Mouse (Mus musculus) forebrain, embryonic 11.5 days (tissue): ENCODE measurements around the gene Abca6. TPM values are rescaled to one million over a fixed set of nuclear protein-coding genes. Genes with fewer than 3 reads are reported as not detected.
A peak's percentile ranks its signal among the peaks of the same experiment; 100 is the strongest.

Experiments
- ATAC-seq: fragments of 200-750 bp; cut with Nextera tagmentation; replicated peaks from 2 replicates; pipeline ENCODE4 v1.8.0; 2017; ENCODE audit warnings: moderate TSS enrichment; ENCODE audit not compliant: low FRiP score
- DNase-seq: peaks from one replicate; pipeline ENCODE4 v3.0.0-alpha.2; 2017; ENCODE audit warnings: low spot score
- H3K27ac ChIP-seq: fragments of 300-500 bp; sonication (generic); 2 replicates; pipeline ENCODE4 v1.5.1; 2014; ENCODE audit warnings: low read depth, low read length
- H3K27me3 ChIP-seq: fragments of 300-500 bp; sonication (generic); 2 replicates; pipeline ENCODE4 v1.6.1; 2014; ENCODE audit warnings: mild to moderate bottlenecking, low read length, mixed read lengths; ENCODE audit not compliant: control insufficient read depth, insufficient read depth
- H3K36me3 ChIP-seq: fragments of 300-500 bp; sonication (generic); 2 replicates; pipeline ENCODE4 v1.6.1; 2014; ENCODE audit warnings: mild to moderate bottlenecking, low read length, moderate library complexity, mixed read lengths; ENCODE audit not compliant: control insufficient read depth, insufficient read depth
- H3K4me1 ChIP-seq: fragments of 300-500 bp; sonication (generic); replicated peaks from 2 replicates; pipeline ENCODE4 v1.6.1; 2014; ENCODE audit warnings: low read length, mixed read lengths; ENCODE audit not compliant: control insufficient read depth, insufficient read depth
- H3K4me2 ChIP-seq: fragments of 300-500 bp; sonication (generic); 2 replicates; pipeline ENCODE4 v1.6.1; 2014; ENCODE audit warnings: low read depth, mild to moderate bottlenecking, low read length, moderate library complexity, mixed read lengths; ENCODE audit not compliant: severe bottlenecking
- H3K4me3 ChIP-seq: fragments of 300-500 bp; sonication (generic); 2 replicates; pipeline ENCODE4 v1.5.1; 2014; ENCODE audit warnings: low read depth, low read length
- H3K9ac ChIP-seq: fragments of 300-500 bp; sonication (generic); 2 replicates; pipeline ENCODE4 v1.6.1; 2014; ENCODE audit warnings: low read length
- H3K9me3 ChIP-seq: fragments of 300-500 bp; sonication (generic); 2 replicates; pipeline ENCODE4 v1.6.1; 2016; ENCODE audit warnings: low read length, mixed read lengths; ENCODE audit not compliant: control insufficient read depth
- WGBS: fragments of 180-500 bp; shearing (Covaris S2); extraction: QIAGEN DNeasy Blood & Tissue Kit; methylation state at CpG from one replicate; pipeline ENCODE4 v1.1.7; 2014; 5-methylcytosine and 5-hydroxymethylcytosine counted together
- polyA plus RNA-seq: library from polyadenylated mRNA; unstranded; fragments of >200 nt; fragmentation: Nextera tagmentation; extraction: Ambion mirVana; gene quantifications from 2 replicates; pipeline ENCODE4 v1.2.1, GENCODE M21; 2014

The Abca6 gene
- polyA plus RNA-seq, 1 experiment from 2014 or later, result 0.55 TPM

- Histone ChIP-seq H3K4me2 (no peak overlapping the region), H3K4me1 (no peaks in the 10 kb centered on the region), H3K36me3 (no peaks in the 10 kb centered on the region), H3K4me3 (no peak overlapping the region), H3K9ac (no peak overlapping the region), H3K27me3 (no peaks in the 10 kb centered on the region), H3K27ac (no peak overlapping the region), H3K9me3 (no peaks in the 10 kb centered on the region)
- ATAC-seq, result peak; percentile 70; the same call in 1 of the 2 replicates
- DNase-seq, result peak; percentile 70
- WGBS, result 5% methylated on average over 5 of the region's 5 CpGs
Measured at GRCm38 (mm10) chr11:110271745-110272144, 20.2 kb upstream of the Abca6 start.

- DNase-seq, result peak; percentile 93
Measured at GRCm38 (mm10) chr11:110268244-110268844, 16.8 kb upstream of the Abca6 start.

GRCm38 (mm10) chr11:110267232-110267631 is 15.7 kb upstream of the Abca6 start:
- H3K4me2 ChIP-seq, result no peak overlapping the region
- no peaks in the 10 kb centered on the region for H3K4me1 ChIP-seq
- no peaks in the 10 kb centered on the region for H3K27me3 ChIP-seq
- WGBS, result 96% methylated on average over 6 of the region's 6 CpGs
- H3K9ac ChIP-seq, result no peak overlapping the region
- DNase-seq, result no peak
- no peak for ATAC-seq
- H3K9me3 ChIP-seq, result no peaks in the 10 kb centered on the region
- H3K4me3 ChIP-seq, result no peak overlapping the region
- no peak overlapping the region for H3K27ac ChIP-seq
- no peaks in the 10 kb centered on the region for H3K36me3 ChIP-seq

More at GRCm38 (mm10) chr11:110268244-110268844, 16.8 kb upstream of the Abca6 start:
- Histone ChIP-seq H3K4me2 (no peak overlapping the region), H3K36me3 (no peaks in the 10 kb centered on the region), H3K4me1 (no peaks in the 10 kb centered on the region), H3K27me3 (no peaks in the 10 kb centered on the region), H3K4me3 (no peak overlapping the region), H3K9me3 (no peaks in the 10 kb centered on the region), H3K9ac (no peak overlapping the region), H3K27ac (no peak overlapping the region)
- ATAC-seq, result peak; percentile 83
- 47% methylated on average over 8 of the region's 8 CpGs for WGBS

GRCm38 (mm10) chr11:110266757-110267156 is 15.2 kb upstream of the Abca6 start:
- no peaks in the 10 kb centered on the region for H3K27me3 ChIP-seq
- H3K4me1 ChIP-seq, result no peaks in the 10 kb centered on the region
- DNase-seq (no peak), ATAC-seq (no peak)
- no peaks in the 10 kb centered on the region for H3K9me3 ChIP-seq
- no peak overlapping the region for H3K4me3 ChIP-seq
- no peak overlapping the region for H3K4me2 ChIP-seq
- no peak overlapping the region for H3K9ac ChIP-seq
- 90% methylated on average over 11 of the region's 11 CpGs for WGBS
- H3K36me3 ChIP-seq, result no peaks in the 10 kb centered on the region
- H3K27ac ChIP-seq, result no peak overlapping the region

GRCm38 (mm10) chr11:110261867-110262266 is 10.3 kb upstream of the Abca6 start:
- Histone ChIP-seq H3K36me3 (no peaks in the 10 kb centered on the region), H3K27me3 (no peaks in the 10 kb centered on the region), H3K4me2 (no peak overlapping the region), H3K27ac (no peak overlapping the region), H3K9ac (no peak overlapping the region), H3K9me3 (no peaks in the 10 kb centered on the region), H3K4me1 (no peaks in the 10 kb centered on the region), H3K4me3 (no peak overlapping the region)
- DNase-seq (no peak), ATAC-seq (no peak)
- 78% methylated on average over 3 of the region's 3 CpGs for WGBS

GRCm38 (mm10) chr11:110257911-110258310 is 6.3 kb upstream of the Abca6 start:
- Histone ChIP-seq H3K4me3 (no peak overlapping the region), H3K4me1 (no peaks in the 10 kb centered on the region), H3K27ac (no peak overlapping the region), H3K4me2 (no peak overlapping the region), H3K9ac (no peak overlapping the region), H3K36me3 (no peaks in the 10 kb centered on the region), H3K27me3 (no peaks in the 10 kb centered on the region), H3K9me3 (no peaks in the 10 kb centered on the region)
- no peak for ATAC-seq
- DNase-seq, result no peak
- WGBS, result 70% methylated on average over 4 of the region's 4 CpGs

- Histone ChIP-seq H3K27me3 (no peaks in the 10 kb centered on the region), H3K4me1 (no peaks in the 10 kb centered on the region), H3K36me3 (no peaks in the 10 kb centered on the region), H3K4me3 (no peak overlapping the region), H3K27ac (no peak overlapping the region), H3K9ac (no peak overlapping the region), H3K4me2 (no peak overlapping the region), H3K9me3 (no peaks in the 10 kb centered on the region)
- 95% methylated on average over 4 of the region's 4 CpGs for WGBS
- DNase-seq, result no peak
- ATAC-seq, result no peak
Measured at GRCm38 (mm10) chr11:110257061-110257460, 5.5 kb upstream of the Abca6 start.

GRCm38 (mm10) chr11:110252256-110252655 is 680 bp upstream of the Abca6 start:
- Histone ChIP-seq H3K4me3 (no peak overlapping the region), H3K36me3 (no peaks in the 10 kb centered on the region), H3K4me1 (no peaks in the 10 kb centered on the region), H3K9ac (no peak overlapping the region), H3K27ac (no peak overlapping the region), H3K4me2 (no peak overlapping the region), H3K27me3 (no peaks in the 10 kb centered on the region), H3K9me3 (no peaks in the 10 kb centered on the region)
- WGBS, result 84% methylated on average over 3 of the region's 3 CpGs
- no peak for DNase-seq
- ATAC-seq, result no peak

- no peaks in the 10 kb centered on the region for H3K9me3 ChIP-seq
- H3K36me3 ChIP-seq, result no peaks in the 10 kb centered on the region
- H3K9ac ChIP-seq, result no peak overlapping the region
- H3K27ac ChIP-seq, result no peak overlapping the region
- no peak overlapping the region for H3K4me2 ChIP-seq
- ATAC-seq (no peak), DNase-seq (no peak)
- no peaks in the 10 kb centered on the region for H3K4me1 ChIP-seq
- no peaks in the 10 kb centered on the region for H3K27me3 ChIP-seq
- no peak overlapping the region for H3K4me3 ChIP-seq
- 91% methylated on average over 10 of the region's 10 CpGs for WGBS
Measured at GRCm38 (mm10) chr11:110244730-110245129, 6.8 kb downstream of the Abca6 start.
